Mouse (Mus musculus): Measurements from ENCODE around the gene 4921507P07Rik. TPM values are rescaled to one million over a fixed set of nuclear protein-coding genes. Genes with fewer than 3 reads are reported as not detected.

The 4921507P07Rik gene
- polyA plus RNA-seq, 1 experiment, result 0.01 TPM

- H3K79me2 ChIP-seq (ENCODE audit: control insufficient read depth, insufficient read depth), result no peaks in the 10 kb centered on the region
- no peak for TF ChIP-seq TCF12 (IDR thresholded peaks at IDR 0.05; ENCODE audit: insufficient read depth, poor library complexity, severe bottlenecking)
- no peak for TF ChIP-seq MYOG (IDR thresholded peaks at IDR 0.05; ENCODE audit: control insufficient read depth in 1 of 3, insufficient read depth in 1 of 3, insufficient read length in 2 of 3, low read depth in 2 of 3)
- TF ChIP-seq CEBPB (IDR thresholded peaks at IDR 0.05; ENCODE audit: insufficient read depth, poor library complexity, severe bottlenecking), result no peak
- TF ChIP-seq POLR2AphosphoS2 (IDR thresholded peaks at IDR 0.05; ENCODE audit: insufficient read length, low read depth), result no peak
- TF ChIP-seq USF1 (IDR thresholded peaks at IDR 0.05; ENCODE audit: low read depth), result no peak
- no peak for TF ChIP-seq SRF (IDR thresholded peaks at IDR 0.05; ENCODE audit: control insufficient read depth, insufficient read length, low read depth)
- TF ChIP-seq MYOD1 (IDR thresholded peaks at IDR 0.05; ENCODE audit: control insufficient read depth in 1 of 3, insufficient read length in 2 of 3, low read depth in 2 of 3), result no peak
- no peak for TF ChIP-seq TCF3 (IDR thresholded peaks at IDR 0.05; ENCODE audit: insufficient read length, low read depth)
- TF ChIP-seq E2F4 (IDR thresholded peaks at IDR 0.05; ENCODE audit: insufficient read depth), result no peak
- TF ChIP-seq POLR2A (IDR thresholded peaks at IDR 0.05; ENCODE audit: insufficient read length, low read depth), result no peak
- TF ChIP-seq MAX (IDR thresholded peaks at IDR 0.05; ENCODE audit: low read depth), result no peak
- no peak for TF ChIP-seq REST (IDR thresholded peaks at IDR 0.05; ENCODE audit: insufficient read depth, insufficient read length)
- H3K4me2 ChIP-seq (ENCODE audit: low read depth), result no peak overlapping the region
- no peak overlapping the region for H3K4me3 ChIP-seq
- no peak overlapping the region for H3ac ChIP-seq (ENCODE audit: control insufficient read depth, insufficient read length)
- H3K27me3 ChIP-seq (ENCODE audit: control insufficient read depth, insufficient read depth, insufficient read length), result no peaks in the 10 kb centered on the region
- H3K36me3 ChIP-seq (ENCODE audit: control insufficient read depth, insufficient read depth), result no peaks in the 10 kb centered on the region
Measured at GRCm38 (mm10) chr6:50531920-50532319, 64.5 kb downstream of the 4921507P07Rik start.

GRCm38 (mm10) chr6:50531003-50531402, 65.4 kb downstream of the 4921507P07Rik start:
- H3K79me2 ChIP-seq (ENCODE audit: control insufficient read depth, insufficient read depth), result no peaks in the 10 kb centered on the region
- no peaks in the 10 kb centered on the region for H3K36me3 ChIP-seq (ENCODE audit: control insufficient read depth, insufficient read depth)
- TF ChIP-seq E2F4 (IDR thresholded peaks at IDR 0.05; ENCODE audit: insufficient read depth), result no peak
- no peak for TF ChIP-seq USF1 (IDR thresholded peaks at IDR 0.05; ENCODE audit: low read depth)
- no peak for TF ChIP-seq MYOD1 (IDR thresholded peaks at IDR 0.05; ENCODE audit: control insufficient read depth in 1 of 3, insufficient read length in 2 of 3, low read depth in 2 of 3)
- TF ChIP-seq POLR2A (IDR thresholded peaks at IDR 0.05; ENCODE audit: insufficient read length, low read depth), result no peak
- TF ChIP-seq SRF (IDR thresholded peaks at IDR 0.05; ENCODE audit: control insufficient read depth, insufficient read length, low read depth), result no peak
- no peak for TF ChIP-seq MYOG (IDR thresholded peaks at IDR 0.05; ENCODE audit: control insufficient read depth in 1 of 3, insufficient read depth in 1 of 3, insufficient read length in 2 of 3, low read depth in 2 of 3)
- no peak for TF ChIP-seq MAX (IDR thresholded peaks at IDR 0.05; ENCODE audit: low read depth)
- TF ChIP-seq TCF12 (IDR thresholded peaks at IDR 0.05; ENCODE audit: insufficient read depth, poor library complexity, severe bottlenecking), result no peak
- TF ChIP-seq POLR2AphosphoS2 (IDR thresholded peaks at IDR 0.05; ENCODE audit: insufficient read length, low read depth), result no peak
- no peak for TF ChIP-seq REST (IDR thresholded peaks at IDR 0.05; ENCODE audit: insufficient read depth, insufficient read length)
- TF ChIP-seq CEBPB (IDR thresholded peaks at IDR 0.05; ENCODE audit: insufficient read depth, poor library complexity, severe bottlenecking), result no peak
- no peak for TF ChIP-seq TCF3 (IDR thresholded peaks at IDR 0.05; ENCODE audit: insufficient read length, low read depth)
- H3K27me3 ChIP-seq (ENCODE audit: control insufficient read depth, insufficient read depth, insufficient read length), result no peaks in the 10 kb centered on the region
- H3K4me3 ChIP-seq, result no peak overlapping the region
- no peak overlapping the region for H3ac ChIP-seq (ENCODE audit: control insufficient read depth, insufficient read length)
- no peak overlapping the region for H3K4me2 ChIP-seq (ENCODE audit: low read depth)

GRCm38 (mm10) chr6:50529194-50529593, 67.2 kb downstream of the 4921507P07Rik start:
- Histone ChIP-seq H3K4me2 (ENCODE audit: low read depth) (no peak overlapping the region), H3K4me3 (no peak overlapping the region)

GRCm38 (mm10) chr6:50527416-50527815, 69.0 kb downstream of the 4921507P07Rik start:
- Histone ChIP-seq H3K36me3 (ENCODE audit: control insufficient read depth, insufficient read depth) (no peaks in the 10 kb centered on the region), H3K27me3 (ENCODE audit: control insufficient read depth, insufficient read depth, insufficient read length) (no peaks in the 10 kb centered on the region), H3K4me3 (no peak overlapping the region), H3ac (ENCODE audit: control insufficient read depth, insufficient read length) (no peak overlapping the region), H3K79me2 (ENCODE audit: control insufficient read depth, insufficient read depth) (no peaks in the 10 kb centered on the region), H3K4me2 (ENCODE audit: low read depth) (peak overlapping the region; percentile 76)
- TF ChIP-seq MAX (IDR thresholded peaks at IDR 0.05; ENCODE audit: low read depth), result no peak
- no peak for TF ChIP-seq POLR2AphosphoS2 (IDR thresholded peaks at IDR 0.05; ENCODE audit: insufficient read length, low read depth)
- TF ChIP-seq REST (IDR thresholded peaks at IDR 0.05; ENCODE audit: insufficient read depth, insufficient read length), result no peak
- no peak for TF ChIP-seq E2F4 (IDR thresholded peaks at IDR 0.05; ENCODE audit: insufficient read depth)
- no peak for TF ChIP-seq TCF12 (IDR thresholded peaks at IDR 0.05; ENCODE audit: insufficient read depth, poor library complexity, severe bottlenecking)
- TF ChIP-seq SRF (IDR thresholded peaks at IDR 0.05; ENCODE audit: control insufficient read depth, insufficient read length, low read depth), result no peak
- TF ChIP-seq MYOG (IDR thresholded peaks at IDR 0.05; ENCODE audit: control insufficient read depth in 1 of 3, insufficient read depth in 1 of 3, insufficient read length in 2 of 3, low read depth in 2 of 3), result no peak
- TF ChIP-seq CEBPB (IDR thresholded peaks at IDR 0.05; ENCODE audit: insufficient read depth, poor library complexity, severe bottlenecking), result no peak
- no peak for TF ChIP-seq POLR2A (IDR thresholded peaks at IDR 0.05; ENCODE audit: insufficient read length, low read depth)
- TF ChIP-seq USF1 (IDR thresholded peaks at IDR 0.05; ENCODE audit: low read depth), result no peak
- no peak for TF ChIP-seq TCF3 (IDR thresholded peaks at IDR 0.05; ENCODE audit: insufficient read length, low read depth)
- no peak for TF ChIP-seq MYOD1 (IDR thresholded peaks at IDR 0.05; ENCODE audit: control insufficient read depth in 1 of 3, insufficient read length in 2 of 3, low read depth in 2 of 3)

More at GRCm38 (mm10) chr6:50529194-50529593, 67.2 kb downstream of the 4921507P07Rik start:
- Histone ChIP-seq H3K36me3 (ENCODE audit: control insufficient read depth, insufficient read depth) (no peaks in the 10 kb centered on the region), H3ac (ENCODE audit: control insufficient read depth, insufficient read length) (no peak overlapping the region), H3K79me2 (ENCODE audit: control insufficient read depth, insufficient read depth) (no peaks in the 10 kb centered on the region), H3K27me3 (ENCODE audit: control insufficient read depth, insufficient read depth, insufficient read length) (no peaks in the 10 kb centered on the region)
- TF ChIP-seq E2F4 (IDR thresholded peaks at IDR 0.05; ENCODE audit: insufficient read depth) (no peak), MYOG (IDR thresholded peaks at IDR 0.05; ENCODE audit: control insufficient read depth in 1 of 3, insufficient read depth in 1 of 3, insufficient read length in 2 of 3, low read depth in 2 of 3) (no peak), MAX (IDR thresholded peaks at IDR 0.05; ENCODE audit: low read depth) (no peak), CEBPB (IDR thresholded peaks at IDR 0.05; ENCODE audit: insufficient read depth, poor library complexity, severe bottlenecking) (no peak), REST (IDR thresholded peaks at IDR 0.05; ENCODE audit: insufficient read depth, insufficient read length) (no peak), TCF3 (IDR thresholded peaks at IDR 0.05; ENCODE audit: insufficient read length, low read depth) (no peak), TCF12 (IDR thresholded peaks at IDR 0.05; ENCODE audit: insufficient read depth, poor library complexity, severe bottlenecking) (no peak), USF1 (IDR thresholded peaks at IDR 0.05; ENCODE audit: low read depth) (no peak), MYOD1 (IDR thresholded peaks at IDR 0.05; ENCODE audit: control insufficient read depth in 1 of 3, insufficient read length in 2 of 3, low read depth in 2 of 3) (no peak), POLR2AphosphoS2 (IDR thresholded peaks at IDR 0.05; ENCODE audit: insufficient read length, low read depth) (no peak), POLR2A (IDR thresholded peaks at IDR 0.05; ENCODE audit: insufficient read length, low read depth) (no peak), SRF (IDR thresholded peaks at IDR 0.05; ENCODE audit: control insufficient read depth, insufficient read length, low read depth) (no peak)

All from myocyte (in vitro differentiated cells).